Mouse (Mus musculus) hindlimb bud, embryonic 11.5 days (tissue): ENCODE measurements around the gene Pdlim5.

Source experiments
- DNase-seq: peaks from one replicate; pipeline ENCODE4 v3.0.0-alpha.2; 2012; ENCODE audit warnings: low read depth, low spot score; ENCODE audit errors: extremely low spot score

Pdlim5 gene

GRCm38 (mm10) chr3:142276506-142276905 is 119.0 kb downstream of the Pdlim5 start:
- DNase-seq: no peak

GRCm38 (mm10) chr3:142274993-142275392 is 120.5 kb downstream of the Pdlim5 start:
- DNase-seq: no peak

GRCm38 (mm10) chr3:142274451-142274850 is 121.0 kb downstream of the Pdlim5 start:
- no peak for DNase-seq

DNA sequence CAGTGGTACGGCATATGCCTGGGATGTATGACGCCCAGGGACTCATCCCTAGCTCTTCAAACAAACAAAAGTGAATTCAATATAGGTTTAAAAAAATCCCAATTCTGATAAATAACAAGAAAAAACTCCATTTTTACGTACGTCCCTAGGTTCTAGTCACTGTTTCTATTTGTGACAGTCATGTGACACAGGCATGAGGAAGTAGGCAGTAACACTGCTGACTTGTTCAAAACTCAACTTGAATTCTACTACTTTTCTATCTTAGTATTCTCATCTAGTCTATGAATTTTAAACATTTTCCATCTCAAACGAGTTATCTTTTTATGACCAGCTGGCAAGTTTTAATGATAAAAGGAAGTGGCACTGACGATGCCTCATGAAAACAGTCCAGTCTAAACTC is 122.2 kb downstream of the Pdlim5 start:
- DNase-seq: no peak

DNA sequence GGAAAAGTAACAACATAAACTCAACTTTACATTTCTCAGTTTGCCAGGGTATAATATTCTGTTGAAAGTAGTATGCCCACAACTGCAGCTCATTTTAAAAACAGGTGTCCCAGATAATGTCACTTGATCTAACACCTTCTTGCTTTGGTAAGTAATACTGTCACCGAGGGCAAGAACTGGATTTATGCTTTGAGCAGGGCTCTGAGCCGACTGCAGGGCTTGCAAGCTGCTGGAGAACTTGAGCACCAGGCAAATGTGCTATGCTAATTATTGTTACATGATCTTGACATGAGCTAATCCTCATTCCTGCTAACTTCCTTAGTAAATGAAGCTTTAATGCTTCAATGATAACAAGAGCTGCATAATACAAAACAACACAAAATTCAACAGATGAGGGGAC is 139.1 kb downstream of the Pdlim5 start:
- DNase-seq: no peak

- DNase-seq: no peak
These were observed 143.4 kb downstream of the Pdlim5 start for GRCm38 (mm10) chr3:142252086-142252485.

- DNase-seq: no peak
These were observed 146.0 kb downstream of the Pdlim5 start for GRCm38 (mm10) chr3:142249458-142249857.

GRCm38 (mm10) chr3:142243263-142243662 is 152.2 kb downstream of the Pdlim5 start:
- no peak for DNase-seq

GRCm38 (mm10) chr3:142239298-142239697 is 156.2 kb downstream of the Pdlim5 start:
- DNase-seq: no peak

- DNase-seq: peak; percentile 91
These were observed 157.0 kb downstream of the Pdlim5 start for GRCm38 (mm10) chr3:142238260-142239046.

DNA sequence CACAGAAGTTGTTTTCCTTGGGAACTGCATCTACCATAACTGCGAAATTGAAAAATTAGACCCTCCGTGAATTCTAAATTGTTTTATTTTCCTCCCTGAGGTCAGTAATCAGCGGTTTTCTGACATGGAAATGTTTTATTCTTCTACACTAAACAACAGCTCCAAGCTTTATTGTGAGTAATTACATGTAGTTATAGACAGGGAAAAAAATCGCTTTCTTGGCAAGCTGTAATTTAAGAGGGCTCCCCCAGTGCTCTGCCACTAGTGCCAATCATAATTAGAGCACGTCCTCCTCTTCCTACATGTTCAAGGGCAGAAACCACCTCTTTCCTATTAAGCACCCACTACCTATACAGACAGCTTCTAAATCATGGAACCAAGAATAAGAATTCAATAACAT is 157.9 kb downstream of the Pdlim5 start:
- no peak for DNase-seq

DNA sequence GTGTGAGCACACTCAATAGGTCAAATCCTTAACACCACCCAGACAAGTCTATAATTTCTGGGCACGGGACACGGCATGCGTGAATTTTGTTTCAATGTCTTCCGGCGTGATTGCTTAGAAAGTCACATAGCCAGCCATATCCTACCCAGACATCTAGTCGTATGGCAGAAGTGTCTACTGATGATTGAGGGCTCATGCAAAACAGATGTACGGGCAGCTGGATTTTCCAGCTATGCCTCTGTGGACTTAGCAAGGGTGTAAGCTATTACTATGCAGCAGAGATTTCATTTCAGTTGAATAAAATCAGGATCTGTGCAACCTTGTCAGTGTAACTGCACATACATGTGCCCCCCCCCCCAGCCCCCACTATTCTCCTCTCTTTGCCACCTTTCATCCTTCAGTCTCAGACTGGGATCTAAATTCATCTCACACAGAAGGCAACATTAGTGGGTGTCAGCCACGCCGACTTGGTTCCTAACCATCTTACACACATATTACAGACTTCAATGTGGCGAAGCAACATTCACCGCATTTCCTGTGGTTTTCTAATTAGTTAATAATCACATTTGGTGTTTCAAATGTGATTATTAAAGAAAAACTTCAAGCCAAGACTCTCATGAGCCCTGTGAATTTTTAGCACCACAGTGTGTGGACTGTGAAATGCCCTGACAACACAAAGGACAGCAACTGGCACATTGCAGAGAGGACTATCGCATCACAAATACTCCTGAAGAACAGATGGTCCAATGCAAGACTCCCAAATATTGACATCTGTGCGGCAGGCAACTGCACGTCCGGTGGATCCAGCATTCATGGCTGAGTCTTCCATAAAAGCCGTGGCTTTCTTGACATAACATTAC is 161.7 kb downstream of the Pdlim5 start:
- DNase-seq: no peak

DNA sequence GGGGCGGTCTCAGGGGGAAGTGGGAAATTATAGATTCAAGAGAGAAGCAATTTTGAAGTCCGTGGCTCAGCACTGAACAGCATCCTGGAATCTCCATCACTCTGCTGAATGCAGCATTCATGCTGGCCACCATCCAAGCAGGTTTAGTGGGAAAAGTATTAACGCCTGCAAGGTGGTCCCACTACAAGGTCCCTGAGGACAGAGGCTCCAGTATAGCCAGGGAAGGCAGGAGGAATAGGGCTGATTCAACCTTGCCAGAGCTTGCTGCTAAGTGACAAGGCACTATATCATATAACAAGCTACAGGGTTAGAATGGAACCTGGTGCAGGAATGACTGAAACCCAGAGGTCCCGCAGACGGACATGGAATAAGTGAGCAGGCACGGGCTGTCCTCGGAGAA is 166.8 kb downstream of the Pdlim5 start:
- no peak for DNase-seq

DNA sequence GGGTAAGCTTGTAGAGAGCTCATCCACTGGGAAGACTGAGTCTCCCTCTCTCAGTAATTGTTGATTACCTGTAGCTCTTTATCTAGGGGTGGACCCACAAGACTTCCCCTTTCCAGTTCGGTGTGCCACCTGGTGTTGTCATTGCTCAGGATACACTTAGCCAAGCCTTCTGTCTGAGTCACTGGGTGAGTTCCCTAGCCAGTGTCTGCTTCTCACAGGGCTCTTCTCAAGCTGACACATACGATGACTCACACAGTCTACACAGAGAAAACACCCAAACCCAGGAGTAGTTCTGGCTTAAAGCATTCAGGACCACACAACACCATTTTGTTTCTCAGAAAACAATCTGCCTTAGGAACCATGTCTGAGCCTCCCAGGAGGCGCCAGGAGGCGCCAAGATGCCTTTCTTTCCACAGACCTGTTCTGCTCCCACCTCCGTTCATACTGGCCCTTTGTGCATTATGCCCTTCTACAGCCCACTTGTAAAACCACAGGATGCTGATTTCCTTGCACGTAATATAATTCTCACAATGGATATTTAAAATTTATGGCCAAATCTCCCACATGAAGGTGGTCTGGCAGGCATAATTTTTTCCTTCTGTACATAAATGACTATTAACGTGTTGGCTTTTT is 172.9 kb downstream of the Pdlim5 start:
- DNase-seq: no peak

- DNase-seq: no peak
These were observed 175.6 kb downstream of the Pdlim5 start for GRCm38 (mm10) chr3:142219910-142220309.

DNA sequence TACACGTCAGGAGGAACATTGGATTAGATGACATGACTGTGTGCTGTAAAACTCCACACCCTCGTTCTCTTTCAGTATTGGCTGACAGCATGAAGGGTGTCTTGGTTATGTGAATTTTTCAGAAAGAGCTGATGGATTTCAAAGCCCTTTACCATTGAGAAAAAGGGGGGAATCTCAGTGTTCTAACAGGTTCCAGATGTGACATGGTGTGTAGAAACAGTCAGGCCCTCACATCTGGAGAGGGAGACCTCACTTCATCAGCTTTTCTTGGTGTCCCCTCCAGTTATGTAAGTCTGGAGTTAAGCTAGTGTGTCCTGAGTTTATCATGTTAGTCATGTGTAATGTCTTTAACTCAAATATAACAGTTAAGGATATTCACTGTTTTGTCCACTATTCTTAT is 182.7 kb downstream of the Pdlim5 start:
- DNase-seq: peak; percentile 66

DNA sequence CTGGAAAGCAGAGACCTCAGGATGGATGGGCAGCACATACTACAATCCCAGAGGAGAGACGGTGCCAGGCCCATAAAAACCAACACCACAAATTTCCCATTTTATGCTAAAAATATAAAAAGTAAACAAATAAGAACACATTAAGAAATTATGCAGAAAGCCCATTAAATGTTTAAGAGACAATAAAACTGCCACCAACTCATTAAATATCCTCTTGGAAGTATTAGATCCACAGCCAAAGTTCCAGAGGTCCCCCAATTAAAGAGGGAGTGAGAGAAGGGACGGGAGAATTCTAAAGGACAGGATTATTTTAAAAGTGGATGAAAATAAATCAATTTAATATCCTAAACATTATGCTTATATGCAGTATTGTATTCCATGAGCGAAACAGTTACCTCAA is 183.3 kb downstream of the Pdlim5 start:
- DNase-seq: peak; percentile 46

- no peak for DNase-seq
These were observed 185.5 kb downstream of the Pdlim5 start for GRCm38 (mm10) chr3:142209981-142210380.

- DNase-seq: no peak
These were observed 186.4 kb downstream of the Pdlim5 start for GRCm38 (mm10) chr3:142209057-142209456.

DNA sequence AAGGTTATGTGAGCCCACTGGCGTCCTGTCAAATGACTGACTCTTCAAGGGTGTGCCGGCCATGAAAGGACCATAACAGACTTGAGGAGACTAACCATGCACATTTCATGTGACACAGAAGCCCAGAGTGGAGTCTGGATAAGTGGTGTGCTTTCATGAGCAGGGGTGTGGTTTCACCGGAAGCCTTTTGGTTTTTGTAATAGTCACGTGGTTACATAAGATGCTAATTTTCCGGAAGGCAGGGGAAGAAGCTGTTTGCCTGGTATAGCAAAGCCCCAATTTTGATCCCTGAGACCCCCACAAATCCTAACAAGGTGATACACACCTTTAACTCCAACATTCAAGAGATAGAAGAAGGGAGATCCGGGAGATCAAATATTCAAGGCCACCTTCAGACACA is 188.0 kb downstream of the Pdlim5 start:
- DNase-seq: no peak

DNA sequence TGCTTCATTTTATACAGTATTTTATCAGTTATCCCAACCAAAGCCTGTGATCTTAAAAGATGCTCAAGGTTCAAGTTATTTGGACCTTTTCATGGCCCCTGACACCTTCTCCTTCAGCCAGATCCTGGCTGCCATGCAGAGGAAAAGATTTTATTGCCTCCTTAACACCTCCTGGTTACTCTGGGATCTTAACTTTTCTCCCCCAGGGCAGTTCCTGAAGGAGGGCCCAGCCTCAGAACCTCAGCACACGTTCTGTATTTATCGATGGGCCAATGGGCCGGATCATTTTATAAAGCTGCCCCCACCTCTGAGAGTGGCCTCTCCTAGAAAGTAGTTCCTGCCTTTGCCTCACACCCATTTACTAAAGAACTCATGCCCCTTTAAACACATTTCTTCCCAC is 189.2 kb downstream of the Pdlim5 start:
- DNase-seq: no peak

- DNase-seq: no peak
These were observed 199.4 kb downstream of the Pdlim5 start for GRCm38 (mm10) chr3:142196142-142196541.
